Mouse (Mus musculus) spleen, embryonic (tissue): ENCODE measurements around the gene Manea.
"Not testable (repeated sequence)": the region's sequence is repeated elsewhere in the genome, so short reads cannot be mapped to it uniquely, and the experiment has no call there.

Experiments used
- CTCF ChIA-PET: fragments of 350-600 bp; sonication (Branson Sonifier 250); formaldehyde crosslinking; loops from one replicate; lab custom pipeline; 2022; lab: Charles Lee

The Manea gene

GRCm38 (mm10) chr4:26346443-26347106 is at the start of gene Manea:
Manea (minus strand) TSS chr4:26346891.
- CTCF ChIA-PET: interaction anchor here (1.0 kb wide), 1 partner anchor 12 kb away, joined by 4 read pairs; no protein-coding TSS in a partner anchor

GRCm38 (mm10) chr4:26354616-26355015 is 7.9 kb upstream of the Manea start:
- CTCF ChIA-PET: no interaction called here

- CTCF ChIA-PET: no interaction called here
Observed at GRCm38 (mm10) chr4:26353643-26354231, 7.0 kb upstream of the Manea start.

- CTCF ChIA-PET: no interaction called here
Observed at GRCm38 (mm10) chr4:26347239-26347638, 548 bp upstream of the Manea start.

GRCm38 (mm10) chr4:26345741-26346442 is 799 bp downstream of the Manea start:
- CTCF ChIA-PET: interaction anchor here (1.0 kb wide), 1 partner anchor 11 kb away, joined by 4 read pairs; no protein-coding TSS in a partner anchor

GRCm38 (mm10) chr4:26345080-26345479 is 1.6 kb downstream of the Manea start:
- CTCF ChIA-PET: no interaction called here

GRCm38 (mm10) chr4:26342346-26342745 is 4.3 kb downstream of the Manea start:
- CTCF ChIA-PET: no interaction called here

- CTCF ChIA-PET: no interaction called here
Observed at GRCm38 (mm10) chr4:26338604-26339003, 8.1 kb downstream of the Manea start.

- CTCF ChIA-PET: interaction anchor here (1.4 kb wide), 1 partner anchor 13 kb away, joined by 3 read pairs; no protein-coding TSS in a partner anchor
Observed at GRCm38 (mm10) chr4:26336563-26336962, 10.1 kb downstream of the Manea start.

- CTCF ChIA-PET: not testable (repeated sequence)
Observed at GRCm38 (mm10) chr4:26304731-26305130, 42.0 kb downstream of the Manea start.

GRCm38 (mm10) chr4:26277112-26277716 is 69.5 kb downstream of the Manea start:
- CTCF ChIA-PET: no interaction called here

- CTCF ChIA-PET: no interaction called here
Observed at GRCm38 (mm10) chr4:26276264-26276663, 70.4 kb downstream of the Manea start.

GRCm38 (mm10) chr4:26275769-26276168 is 70.9 kb downstream of the Manea start:
- CTCF ChIA-PET: no interaction called here
